Mouse (Mus musculus) kidney, embryonic 16.5 days (tissue): ENCODE measurements around the gene Cbx8. TPM values are rescaled to one million over a fixed set of nuclear protein-coding genes. Genes with fewer than 3 reads are reported as not detected.

Experiments
- ATAC-seq: fragments of 200-750 bp; cut with Nextera tagmentation; 2 replicates; pipeline ENCODE4 v1.8.0; 2017; ENCODE audit warnings: moderate TSS enrichment; ENCODE audit not compliant: low FRiP score, low TSS enrichment
- H3K27ac ChIP-seq: fragments of 300-500 bp; sonication (generic); 2 replicates; pipeline ENCODE4 v1.5.1; 2014; ENCODE audit warnings: low read length
- H3K27me3 ChIP-seq: fragments of 300-500 bp; sonication (generic); 2 replicates; pipeline ENCODE4 v1.6.1; 2014; ENCODE audit warnings: low read length, control low read depth, mixed read lengths; ENCODE audit not compliant: insufficient read depth
- H3K36me3 ChIP-seq: fragments of 300-500 bp; sonication (generic); 2 replicates; pipeline ENCODE4 v1.6.1; 2014; ENCODE audit warnings: low read length, control low read depth, mixed read lengths; ENCODE audit not compliant: insufficient read depth
- H3K4me1 ChIP-seq: fragments of 300-500 bp; sonication (generic); 2 replicates; pipeline ENCODE4 v1.6.1; 2014; ENCODE audit warnings: low read length, control low read depth, mixed read lengths; ENCODE audit not compliant: insufficient read depth
- H3K4me2 ChIP-seq: fragments of 300-500 bp; sonication (generic); replicated peaks from 2 replicates; pipeline ENCODE4 v1.6.1; 2014; ENCODE audit warnings: low read depth, low read length
- H3K4me3 ChIP-seq: fragments of 300-500 bp; sonication (generic); 2 replicates; pipeline ENCODE4 v1.5.1; 2014; ENCODE audit warnings: mild to moderate bottlenecking, low read length
- H3K9ac ChIP-seq: fragments of 300-500 bp; sonication (generic); replicated peaks from 2 replicates; pipeline ENCODE4 v1.6.1; 2014; ENCODE audit warnings: low read length
- H3K9me3 ChIP-seq: fragments of 300-500 bp; sonication (generic); 2 replicates; pipeline ENCODE4 v1.6.1; 2016; ENCODE audit warnings: low read length, control low read depth
- WGBS: fragments of 180-500 bp; shearing (Covaris S2); extraction: QIAGEN DNeasy Blood & Tissue Kit; methylation state at CpG from one replicate; pipeline ENCODE4 v1.1.7; 2014; 5-methylcytosine and 5-hydroxymethylcytosine counted together
- polyA plus RNA-seq: library from polyadenylated mRNA; unstranded; fragments of >200 nt; fragmentation: Nextera tagmentation; extraction: Ambion mirVana; gene quantifications from 2 replicates; pipeline ENCODE4 v1.2.1, GENCODE M21; 2015

Cbx8 gene
- polyA plus RNA-seq, 1 experiment from 2014 or later: 8.5 TPM

DNA sequence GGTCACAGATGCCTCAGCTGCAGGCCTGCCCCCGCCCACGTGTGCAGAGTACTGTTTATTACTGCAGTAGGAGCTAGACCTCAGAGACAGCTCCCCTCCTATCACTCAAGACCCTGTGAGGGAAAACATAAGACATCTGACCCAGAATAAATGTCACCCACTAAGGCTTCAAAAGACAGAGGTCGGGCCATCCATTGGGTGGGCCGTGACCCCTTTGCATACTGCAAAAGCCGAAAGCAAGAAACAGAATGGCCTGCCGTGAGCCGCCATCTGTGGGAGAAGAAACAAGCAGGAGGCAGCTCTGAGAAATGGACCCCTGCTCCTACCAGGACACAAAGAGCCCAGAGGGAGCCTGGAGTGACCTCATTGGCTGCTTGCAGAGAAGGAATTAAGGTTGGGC is 23.3 kb downstream of the Cbx8 start:
- 54% methylated on average over 7 of the region's 7 CpGs for WGBS
- Histone ChIP-seq H3K36me3 (no peaks in the 10 kb centered on the region), H3K27ac (no peak overlapping the region), H3K27me3 (peaks cover 17% of the 10 kb centered on the region), H3K9ac (no peak overlapping the region), H3K4me2 (no peak overlapping the region), H3K4me1 (peaks cover 7% of the 10 kb centered on the region; the same call in 1 of the 2 replicates), H3K9me3 (no peaks in the 10 kb centered on the region), H3K4me3 (no peak overlapping the region)
- no peak for ATAC-seq

DNA sequence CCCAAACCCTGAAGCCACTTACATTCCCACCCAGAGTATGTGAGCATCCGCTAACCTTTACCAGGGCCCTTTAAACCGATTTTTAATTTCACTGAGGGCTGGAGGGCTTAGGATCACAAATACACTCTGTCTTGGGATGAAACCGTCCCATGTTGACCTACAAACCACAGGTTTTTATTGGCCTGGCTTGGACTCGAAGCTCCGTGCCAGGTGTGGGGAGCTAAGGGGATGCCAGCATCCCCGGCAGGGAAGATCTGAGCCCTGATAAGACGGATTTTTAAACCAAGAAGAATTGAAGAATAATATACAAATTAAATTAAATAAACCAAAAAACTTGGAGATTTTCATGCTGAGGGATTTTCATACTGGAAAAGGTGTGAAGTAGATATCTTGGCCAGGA is 26.3 kb downstream of the Cbx8 start:
- Histone ChIP-seq H3K9ac (no peak overlapping the region), H3K9me3 (no peaks in the 10 kb centered on the region), H3K36me3 (no peaks in the 10 kb centered on the region), H3K4me1 (no peaks in the 10 kb centered on the region), H3K4me3 (no peak overlapping the region), H3K27ac (no peak overlapping the region), H3K27me3 (0 out of 2 replicates have a peak, but pooled peaks cover 2% of the 10 kb centered on the region), H3K4me2 (no peak overlapping the region)
- ATAC-seq: no peak
- WGBS: 78% methylated on average over 7 of the region's 7 CpGs

DNA sequence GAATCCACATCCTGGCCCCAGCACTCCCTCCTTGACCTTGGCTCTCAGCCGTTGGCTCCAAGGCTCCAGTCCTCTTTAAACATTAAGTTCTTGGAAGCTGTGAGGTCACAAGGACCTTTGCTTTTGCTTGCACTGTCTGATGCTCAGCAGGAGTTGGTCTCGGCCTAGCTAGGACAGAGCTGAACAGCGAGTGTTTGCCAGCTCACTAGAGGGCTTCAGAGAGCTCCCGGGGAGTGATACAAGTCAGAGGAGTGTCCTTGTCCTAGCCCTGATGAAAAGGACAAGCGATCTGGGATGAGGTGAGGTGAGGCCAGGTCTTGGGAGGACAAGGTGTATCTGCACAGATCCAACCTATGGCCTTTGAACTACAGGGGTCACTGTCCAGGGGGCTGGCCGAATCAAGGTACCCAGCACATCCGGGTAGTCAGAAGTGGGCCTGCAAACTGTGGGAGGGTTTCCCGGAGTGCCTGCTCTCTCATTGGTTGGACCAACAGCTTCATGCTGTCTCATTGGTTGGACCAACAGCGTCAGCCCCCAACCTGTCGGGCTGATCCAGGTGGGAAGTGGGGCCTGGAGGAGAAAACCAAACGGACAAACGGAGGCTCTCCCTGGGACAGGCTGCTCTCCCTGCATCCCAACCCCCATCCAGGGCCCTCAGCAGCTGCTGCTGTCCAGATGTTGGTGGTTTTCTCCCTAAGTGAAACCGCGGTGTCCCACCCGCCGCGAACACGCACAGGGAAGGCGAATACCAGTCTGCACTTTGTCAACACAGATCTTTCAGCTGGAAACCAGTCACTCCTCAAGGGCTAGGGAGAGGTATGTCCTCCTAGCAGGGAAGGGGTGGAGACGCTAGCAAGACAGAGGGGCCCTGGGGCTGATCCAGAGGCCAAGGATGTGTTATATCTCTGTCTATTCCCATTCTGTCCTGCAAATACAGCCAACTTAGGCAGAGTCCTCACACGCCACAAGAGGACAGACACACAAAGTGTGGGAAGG is 33.0 kb downstream of the Cbx8 start:
- peak; percentile 76 for ATAC-seq
- Histone ChIP-seq H3K4me2 (peak overlapping the region; percentile 50), H3K4me3 (peak overlapping the region; percentile 27), H3K9me3 (no peaks in the 10 kb centered on the region), H3K36me3 (no peaks in the 10 kb centered on the region), H3K27me3 (no peaks in the 10 kb centered on the region), H3K9ac (peak overlapping the region; percentile 50), H3K27ac (no peak overlapping the region), H3K4me1 (peaks cover 4% of the 10 kb centered on the region; the same call in 1 of the 2 replicates)
- 29% methylated on average over 21 of the region's 21 CpGs for WGBS

DNA sequence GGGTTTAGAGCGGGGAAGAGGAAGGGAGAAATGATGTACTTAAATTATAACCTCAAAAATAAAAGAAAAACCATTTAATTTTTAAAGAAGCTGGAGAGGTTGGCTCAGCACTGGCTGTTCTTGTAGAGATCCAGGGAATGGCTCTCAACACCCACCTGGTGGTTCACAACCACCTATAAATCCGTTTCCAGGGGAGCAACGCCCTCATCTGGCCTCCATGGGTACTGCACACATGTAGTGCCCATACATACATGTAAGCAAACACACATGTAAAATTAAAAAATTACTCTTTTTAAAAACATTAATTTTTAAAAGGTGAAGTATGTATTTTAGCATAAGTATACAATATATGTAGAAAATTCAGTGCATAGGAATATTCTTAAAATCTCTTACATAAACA is 34.3 kb downstream of the Cbx8 start:
- peaks cover 2% of the 10 kb centered on the region; the same call in 1 of the 2 replicates for H3K27me3 ChIP-seq
- no peaks in the 10 kb centered on the region for H3K9me3 ChIP-seq
- H3K27ac ChIP-seq: no peak overlapping the region
- no peak overlapping the region for H3K4me3 ChIP-seq
- WGBS: 71% methylated on average over 3 of the region's 3 CpGs
- no peak overlapping the region for H3K9ac ChIP-seq
- peaks cover 4% of the 10 kb centered on the region; the same call in 1 of the 2 replicates for H3K4me1 ChIP-seq
- H3K36me3 ChIP-seq: no peaks in the 10 kb centered on the region
- ATAC-seq: no peak
- no peak overlapping the region for H3K4me2 ChIP-seq

DNA sequence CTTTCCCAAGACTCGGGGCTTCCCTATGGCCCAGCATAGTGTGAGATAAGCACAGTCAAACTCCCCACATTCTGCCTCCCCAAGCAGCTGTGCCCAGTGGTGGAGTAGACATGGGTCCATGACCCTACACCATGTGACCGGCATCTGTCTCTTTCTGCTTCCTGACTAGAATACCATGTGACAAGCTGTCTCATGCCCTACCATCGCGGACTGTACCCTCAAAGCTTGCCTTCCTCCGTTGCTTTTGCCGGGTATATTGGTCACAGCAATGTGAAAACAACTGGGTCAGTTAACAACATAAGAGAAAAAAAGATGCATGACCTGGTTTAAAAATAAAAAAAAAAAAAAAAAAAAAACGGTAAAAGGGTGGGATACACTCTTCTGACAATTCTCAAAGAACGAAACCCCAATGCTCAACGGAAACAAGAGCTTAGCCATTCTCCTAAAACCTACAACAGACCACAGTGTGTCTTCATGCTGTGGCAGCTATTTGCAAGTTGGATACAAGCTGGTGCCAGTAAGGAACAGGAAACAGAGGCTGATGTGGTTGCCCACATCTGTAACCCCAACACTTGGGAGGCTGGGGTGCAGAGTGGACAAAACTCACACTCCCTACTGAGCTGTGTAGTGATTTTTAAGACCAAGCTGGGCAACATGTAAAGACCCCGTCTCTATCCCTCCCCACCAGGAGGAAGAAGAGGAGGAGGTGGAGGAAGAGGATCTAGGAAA is 35.1 kb downstream of the Cbx8 start:
- Histone ChIP-seq H3K4me1 (peaks cover 4% of the 10 kb centered on the region; the same call in 1 of the 2 replicates), H3K27ac (no peak overlapping the region), H3K27me3 (peaks cover 5% of the 10 kb centered on the region), H3K9me3 (peaks cover 3% of the 10 kb centered on the region; the same call in 1 of the 2 replicates), H3K9ac (no peak overlapping the region), H3K4me3 (no peak overlapping the region), H3K4me2 (no peak overlapping the region), H3K36me3 (no peaks in the 10 kb centered on the region)
- 82% methylated on average over 10 of the region's 10 CpGs for WGBS
- no peak for ATAC-seq

DNA sequence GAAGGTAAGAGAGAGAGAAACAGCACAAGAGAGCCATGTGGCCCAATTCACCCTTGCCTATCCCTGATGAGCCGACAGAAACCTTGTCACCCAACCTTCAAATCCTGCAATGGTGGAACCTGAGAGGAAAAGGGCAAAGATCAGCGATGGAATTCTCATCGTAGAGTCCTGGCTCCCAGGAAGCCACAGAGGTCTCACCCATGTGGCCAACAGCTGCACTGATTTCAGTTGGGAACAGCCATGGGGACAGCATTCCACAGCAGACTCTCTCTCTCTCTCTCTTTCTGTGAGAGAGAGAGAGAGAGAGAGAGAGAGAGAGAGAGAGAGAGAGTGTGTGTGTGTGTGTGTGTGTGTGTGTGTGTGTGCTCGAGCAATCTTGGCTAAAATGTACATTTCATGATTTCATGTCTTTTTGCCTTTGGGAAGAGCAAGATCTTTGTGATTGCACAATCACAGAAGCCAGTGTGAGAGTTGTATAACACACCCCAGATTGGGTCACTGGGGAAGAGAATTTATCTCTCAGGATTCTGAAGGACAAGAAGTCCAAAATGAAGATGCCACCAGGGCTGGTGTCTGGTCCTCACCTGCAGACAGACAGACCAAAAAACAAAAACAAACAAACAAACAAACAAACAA is 39.2 kb downstream of the Cbx8 start:
- 63% methylated on average over 4 of the region's 4 CpGs for WGBS
- no peak for ATAC-seq
- H3K4me2 ChIP-seq: no peak overlapping the region

DNA sequence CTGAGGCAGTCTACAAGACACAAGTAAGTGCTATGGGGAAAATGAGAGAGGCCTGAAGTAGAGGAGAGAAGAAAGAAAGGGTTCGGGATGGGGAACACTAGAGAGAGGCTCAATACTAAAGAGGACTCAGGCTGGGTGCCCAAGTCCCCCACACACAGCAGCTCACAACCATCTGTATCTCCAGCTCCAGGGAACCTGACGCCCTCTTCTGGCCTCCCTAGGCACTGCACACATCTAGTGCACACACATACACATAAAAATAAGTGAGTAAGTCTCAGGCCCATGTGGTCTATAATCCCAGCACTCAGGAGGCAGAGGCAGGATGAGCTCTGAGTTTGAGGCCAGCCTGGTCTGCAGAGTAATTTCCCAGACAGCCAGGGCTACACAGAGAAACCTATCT is 39.9 kb downstream of the Cbx8 start:
- H3K4me3 ChIP-seq: no peak overlapping the region
- H3K9me3 ChIP-seq: peaks cover 3% of the 10 kb centered on the region; the same call in 1 of the 2 replicates
- ATAC-seq: no peak
- H3K4me2 ChIP-seq: no peak overlapping the region
- H3K4me1 ChIP-seq: peaks cover 8% of the 10 kb centered on the region; the same call in 1 of the 2 replicates
- peaks cover 26% of the 10 kb centered on the region for H3K27me3 ChIP-seq
- no peaks in the 10 kb centered on the region for H3K36me3 ChIP-seq
- no peak overlapping the region for H3K9ac ChIP-seq
- H3K27ac ChIP-seq: no peak overlapping the region
- WGBS: 74% methylated on average over 2 of the region's 2 CpGs

More for the DNA sequence above, 39.2 kb downstream of the Cbx8 start:
- H3K9ac ChIP-seq: no peak overlapping the region
- peaks cover 26% of the 10 kb centered on the region for H3K27me3 ChIP-seq
- H3K4me3 ChIP-seq: no peak overlapping the region
- H3K27ac ChIP-seq: no peak overlapping the region
- peaks cover 3% of the 10 kb centered on the region; the same call in 1 of the 2 replicates for H3K9me3 ChIP-seq
- no peaks in the 10 kb centered on the region for H3K36me3 ChIP-seq
- peaks cover 8% of the 10 kb centered on the region; the same call in 1 of the 2 replicates for H3K4me1 ChIP-seq

DNA sequence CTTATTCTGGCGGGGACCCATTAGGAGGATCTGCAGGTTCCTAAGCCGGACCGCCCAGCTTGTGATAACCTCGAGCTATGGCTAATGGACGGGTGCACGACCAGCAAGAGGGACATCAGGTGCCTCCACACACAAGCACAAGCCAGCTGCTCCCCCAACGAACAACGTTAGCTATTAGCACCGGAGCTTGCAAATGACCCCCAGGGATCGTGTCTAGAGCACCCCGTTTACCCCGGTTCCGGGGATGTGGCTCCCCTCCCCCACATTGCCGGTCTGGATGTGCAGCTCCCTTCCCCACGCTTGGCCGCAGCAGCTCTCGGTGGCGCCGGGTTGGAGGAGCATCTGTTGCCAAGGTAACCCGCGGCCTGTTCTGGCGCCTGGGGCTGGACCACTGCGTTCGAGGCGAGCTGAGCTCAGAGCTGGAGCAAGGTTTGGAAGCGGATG is 41.4 kb downstream of the Cbx8 start:
- no peak overlapping the region for H3K27ac ChIP-seq
- no peak overlapping the region for H3K9ac ChIP-seq
- H3K27me3 ChIP-seq: peaks cover 26% of the 10 kb centered on the region
- H3K4me2 ChIP-seq: no peak overlapping the region
- WGBS: 3% methylated on average over 26 of the region's 26 CpGs
- H3K4me1 ChIP-seq: peaks cover 8% of the 10 kb centered on the region; the same call in 1 of the 2 replicates
- no peaks in the 10 kb centered on the region for H3K36me3 ChIP-seq
- ATAC-seq: no peak
- peaks cover 3% of the 10 kb centered on the region; the same call in 1 of the 2 replicates for H3K9me3 ChIP-seq
- H3K4me3 ChIP-seq: no peak overlapping the region

DNA sequence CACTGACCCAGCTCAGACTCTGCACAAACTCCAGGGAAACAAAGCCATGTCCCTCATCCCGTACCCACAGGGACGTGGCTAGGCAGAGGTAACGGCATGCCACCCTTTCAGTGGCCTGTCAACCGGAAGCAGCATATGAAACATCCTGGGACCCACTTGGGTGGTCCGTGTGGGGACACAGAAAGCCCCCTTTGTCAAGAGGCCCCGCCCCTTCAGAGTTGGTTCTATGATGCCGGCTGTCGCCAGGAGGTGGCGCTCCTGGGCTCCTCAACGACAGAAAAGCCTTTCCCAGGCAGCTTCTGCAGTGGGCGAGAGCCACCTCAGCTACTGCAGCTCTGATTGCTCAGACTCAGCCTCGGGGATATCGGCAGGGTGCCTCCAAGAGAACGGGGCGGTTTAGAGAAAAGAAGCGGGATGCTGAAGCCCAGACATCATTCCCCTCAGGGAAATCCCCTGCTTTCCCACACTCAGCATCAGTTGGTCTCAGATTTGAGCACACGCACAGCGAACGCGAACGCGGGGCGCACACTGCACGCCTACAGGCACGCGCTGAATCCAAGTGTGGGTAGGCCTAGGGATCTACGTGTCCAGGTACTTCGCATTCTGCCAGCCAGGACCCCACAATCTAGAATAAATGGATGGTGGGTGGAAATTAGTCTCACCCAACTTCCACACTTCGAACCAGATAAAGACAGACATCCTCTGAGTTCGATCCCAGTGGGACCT is 42.1 kb downstream of the Cbx8 start:
- Histone ChIP-seq H3K4me1 (peaks cover 8% of the 10 kb centered on the region; the same call in 1 of the 2 replicates), H3K9ac (no peak overlapping the region), H3K27ac (no peak overlapping the region), H3K9me3 (peaks cover 3% of the 10 kb centered on the region; the same call in 1 of the 2 replicates), H3K4me2 (peak overlapping the region; percentile 44), H3K27me3 (peaks cover 26% of the 10 kb centered on the region), H3K36me3 (no peaks in the 10 kb centered on the region), H3K4me3 (peak overlapping the region; percentile 23)
- no peak for ATAC-seq
- 9% methylated on average over 30 of the region's 30 CpGs for WGBS
